Mouse (Mus musculus) CH12.LX (cell line): Measurements from ENCODE around the gene Gpr3.

Source experiments
- CTCF ChIP-seq, 2 experiments: IDR thresholded peaks in 1 of 2; conservative IDR thresholded peaks in 1 of 2; 2 replicates each; pipeline ENCODE4 v1.5.1; 2011 to 2012; ENCODE audit warnings: low read depth in 2 of 2, low read length in 2 of 2, improper control_type of control experiment in 1 of 2, inconsistent platforms in 1 of 2, mild to moderate bottlenecking in 1 of 2, moderate library complexity in 1 of 2
- E2F4 ChIP-seq: IDR thresholded peaks from 2 replicates; pipeline ENCODE4 v1.6.1; 2011; ENCODE audit warnings: low read depth, low read length, improper control_type of control experiment; ENCODE audit not compliant: insufficient replicate concordance
- EP300 ChIP-seq: IDR thresholded peaks from 2 replicates; pipeline ENCODE4 v1.6.1; 2011; ENCODE audit warnings: low read length, improper control_type of control experiment
- POLR2A ChIP-seq: IDR thresholded peaks from 2 replicates; pipeline ENCODE4 v1.6.1; 2011; ENCODE audit warnings: low read depth, mild to moderate bottlenecking, improper control_type of control experiment, low read length

DNA sequence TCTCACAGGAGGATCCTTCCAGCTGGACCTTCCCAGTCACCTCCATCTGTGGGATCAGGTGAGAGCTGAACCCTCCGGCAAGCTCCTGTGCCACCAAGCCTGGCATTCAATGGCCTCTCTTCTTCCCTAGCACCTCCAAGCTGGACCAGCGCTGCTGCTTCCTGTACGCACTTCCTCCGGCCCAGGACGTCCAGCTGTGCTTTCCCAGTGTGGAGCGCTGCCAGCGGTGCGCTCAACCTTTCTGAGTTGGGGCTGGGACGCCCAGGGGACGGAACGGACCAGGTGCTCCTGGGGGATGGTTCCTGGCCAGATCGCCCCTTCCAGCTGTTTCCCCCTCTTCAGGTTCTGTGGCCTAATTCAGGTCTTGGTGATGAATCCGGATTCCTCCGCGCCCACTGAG lies 34.7 kb upstream of the Gpr3 start:
- no peak for TF ChIP-seq CTCF (conservative IDR thresholded peaks at IDR 0.05 in 1 of 2, IDR thresholded peaks at IDR 0.05 in 1 of 2; ENCODE audit: low read depth in 2 of 2, low read length in 2 of 2)
- no peak for TF ChIP-seq POLR2A
- no peak for TF ChIP-seq E2F4
- no peak for TF ChIP-seq EP300
